Mouse (Mus musculus) C2C12 (cell line): ENCODE results near the gene Nars2.

Experiments
- CEBPB ChIP-seq: IDR thresholded peaks from one replicate; pipeline ENCODE4 v1.6.1; 2011; ENCODE audit warnings: low read depth, mild to moderate bottlenecking, control low read depth, moderate library complexity
- CTCF ChIP-seq: IDR thresholded peaks from one replicate; pipeline ENCODE4 v1.5.1; 2011; ENCODE audit not compliant: control insufficient read depth, insufficient read depth, insufficient read length

GRCm38 (mm10) chr7:97078685-97079084 lies 127.4 kb downstream of the Nars2 start:
- no peak for TF ChIP-seq CTCF
- no peak for TF ChIP-seq CEBPB
